ENCODE assay signal across 27 mouse cellular contexts in genomic region chr16:9527214-9527613, GRCm38 (mm10).
DNase-seq lines count a peak whose midpoint lies in the region; ATAC-seq and TF ChIP-seq lines count a peak whose summit lies in the region.
"Had no signal": no experiment of that assay in that cellular context is flagged by ENCODE, and none has a peak within 500 bp of the region (broad histone marks: within the 10 kb centered on the region; RNA-seq: fewer than 3 reads in every experiment).

No protein-coding gene starts in this region.

- H3K27me3 ChIP-seq in liver, adult 2 months (ENCODE audit: control insufficient read depth, insufficient read depth, low read length): no peaks in the 10 kb centered on the region
- H3K27me3 ChIP-seq in liver, embryonic 13.5 days: no peaks in the 10 kb centered on the region
- H3K27me3 ChIP-seq in liver, embryonic 16.5 days (ENCODE audit: control insufficient read depth, insufficient read depth, low read depth, low read length): no peaks in the 10 kb centered on the region
- H3K27me3 ChIP-seq in hindbrain, embryonic 12.5 days: peaks cover 28% of the 10 kb centered on the region
- H3K27me3 ChIP-seq: CH12.LX; embryonic facial prominence, embryonic 12.5 days; forebrain, embryonic 12.5 days; Patski had no signal

- H3K79me2 ChIP-seq in liver, adult 2 months (ENCODE audit: control insufficient read depth, insufficient read depth, low read length): no peaks in the 10 kb centered on the region

- WGBS in liver, adult 2 months: 13% methylated on average over 5 of the region's 5 CpGs
- 45% methylated on average over 5 of the region's 5 CpGs for WGBS in liver, embryonic 13.5 days (ENCODE audit: insufficient replicate concordance)
- 34% methylated on average over 5 of the region's 5 CpGs for WGBS in liver, embryonic 16.5 days (ENCODE audit: insufficient replicate concordance)
- 80% methylated on average over 5 of the region's 5 CpGs for WGBS in hindbrain, embryonic 12.5 days

- H3K4me3 ChIP-seq in liver, adult 2 months (ENCODE audit: insufficient read depth, low read depth, low read length): no peak overlapping the region
- H3K4me3 ChIP-seq in liver, embryonic 13.5 days (replicated peaks): no peak overlapping the region
- H3K4me3 ChIP-seq in liver, embryonic 16.5 days (ENCODE audit: low read depth, low read length): no peak overlapping the region
- H3K4me3 ChIP-seq in hindbrain, embryonic 12.5 days: no peak overlapping the region
- H3K4me3 ChIP-seq: embryonic facial prominence, embryonic 10.5 days; embryonic facial prominence, embryonic 12.5 days; erythroblast, embryonic 14.5 days; forebrain, embryonic 10.5 days; forebrain, embryonic 12.5 days had no signal

- peaks cover 9% of the 10 kb centered on the region for H3K4me1 ChIP-seq in liver, adult 2 months (ENCODE audit: control insufficient read depth, insufficient read depth, low read length)
- H3K4me1 ChIP-seq in liver, embryonic 13.5 days (replicated peaks): no peaks in the 10 kb centered on the region
- no peaks in the 10 kb centered on the region for H3K4me1 ChIP-seq in liver, embryonic 16.5 days (ENCODE audit: control insufficient read depth, low read depth, low read length)
- no peaks in the 10 kb centered on the region for H3K4me1 ChIP-seq in hindbrain, embryonic 12.5 days
- H3K4me1 ChIP-seq: embryonic facial prominence, embryonic 10.5 days; embryonic facial prominence, embryonic 12.5 days; forebrain, embryonic 10.5 days had no signal

- H3K36me3 ChIP-seq in liver, adult 2 months (ENCODE audit: control insufficient read depth, insufficient read depth, low read length): no peaks in the 10 kb centered on the region
- H3K36me3 ChIP-seq in liver, embryonic 13.5 days: no peaks in the 10 kb centered on the region
- no peaks in the 10 kb centered on the region for H3K36me3 ChIP-seq in liver, embryonic 16.5 days (ENCODE audit: control insufficient read depth, insufficient read depth)
- H3K36me3 ChIP-seq in hindbrain, embryonic 12.5 days: no peaks in the 10 kb centered on the region
- H3K36me3 ChIP-seq: embryonic facial prominence, embryonic 10.5 days; embryonic facial prominence, embryonic 12.5 days; forebrain, embryonic 10.5 days; forebrain, embryonic 12.5 days; G1E had no signal

- peak; percentile 97 for DNase-seq in liver, adult 2 months (ENCODE audit: extremely low read depth, low read depth, low spot score)
- DNase-seq in liver: no peak
- DNase-seq in liver, embryonic 13.5 days: no peak
- DNase-seq: adrenal gland, adult 8-10 months; adrenal gland, postnatal 14 days; adrenal gland, postnatal 36 days; B cell, adult 2 months; cerebellum, adult 11-12 months; cerebellum, adult 2 months; cerebellum, adult 9-10 months; cerebellum, postnatal 10 days; cerebellum, postnatal 25 days had no signal

- no peak overlapping the region for H3K4me2 ChIP-seq in liver, embryonic 13.5 days
- no peak overlapping the region for H3K4me2 ChIP-seq in liver, embryonic 16.5 days (ENCODE audit: low read depth, low read length)
- no peak overlapping the region for H3K4me2 ChIP-seq in hindbrain, embryonic 12.5 days (replicated peaks)
- H3K4me2 ChIP-seq: embryonic facial prominence, embryonic 12.5 days; forebrain, embryonic 12.5 days had no signal

- no peak for TF ChIP-seq CTCF in liver, adult 2 months (IDR thresholded peaks at IDR 0.05; ENCODE audit: low read depth, low read length)

- no peak overlapping the region for H3K27ac ChIP-seq in liver, adult 2 months (replicated peaks; ENCODE audit: insufficient read depth, low read depth, low read length)
- H3K27ac ChIP-seq in liver, embryonic 13.5 days: no peak overlapping the region
- H3K27ac ChIP-seq in liver, embryonic 16.5 days (ENCODE audit: low read length): no peak overlapping the region
- H3K27ac ChIP-seq in hindbrain, embryonic 12.5 days: no peak overlapping the region
- H3K27ac ChIP-seq: embryonic facial prominence, embryonic 10.5 days; embryonic facial prominence, embryonic 12.5 days; forebrain, embryonic 10.5 days; forebrain, embryonic 12.5 days had no signal

- ATAC-seq in liver, embryonic 13.5 days (ENCODE audit: low read depth): peak; percentile 57; the same call in 1 of the 2 replicates
- 0 out of 2 replicates have a peak, but pooled peaks have one; percentile 51 for ATAC-seq in liver, embryonic 16.5 days (ENCODE audit: low read depth)
- ATAC-seq in hindbrain, embryonic 12.5 days (ENCODE audit: low FRiP score): no peak
- ATAC-seq in erythroblast, adult 5-6 weeks (replicated peaks; ENCODE audit: low FRiP score, poor library complexity, severe bottlenecking): no peak
- ATAC-seq: activated CD4-positive, CD25-positive, alpha-beta regulatory T cell, adult 4 months; CD4-positive, CD25-positive, alpha-beta regulatory T cell, adult 4 months; forebrain, embryonic 14.5 days; forebrain, embryonic 16.5 days; Patski had no signal

- TF ChIP-seq POLR2A in liver, adult 2 months (IDR thresholded peaks at IDR 0.05; ENCODE audit: extremely low read depth, insufficient read depth, low read length): no peak

- H3K9ac ChIP-seq in liver, adult 2 months (ENCODE audit: low read depth, low read length): no peak overlapping the region
- H3K9ac ChIP-seq in liver, embryonic 13.5 days: no peak overlapping the region
- no peak overlapping the region for H3K9ac ChIP-seq in liver, embryonic 16.5 days (ENCODE audit: low read depth, low read length)
- no peak overlapping the region for H3K9ac ChIP-seq in hindbrain, embryonic 12.5 days
- H3K9ac ChIP-seq: embryonic facial prominence, embryonic 12.5 days; forebrain, embryonic 12.5 days had no signal

- H3K9me3 ChIP-seq in liver, embryonic 13.5 days (replicated peaks): no peaks in the 10 kb centered on the region
- no peaks in the 10 kb centered on the region for H3K9me3 ChIP-seq in liver, embryonic 16.5 days (replicated peaks; ENCODE audit: control insufficient read depth, low read length)
- H3K9me3 ChIP-seq in hindbrain, embryonic 12.5 days (replicated peaks): 0 out of 2 replicates have a peak, but pooled peaks cover 3% of the 10 kb centered on the region
- H3K9me3 ChIP-seq: embryonic facial prominence, embryonic 12.5 days; forebrain, embryonic 10.5 days; G1E had no signal

Comparison
In these comparisons a context has a peak if more than half of its experiments do, and no peak if none do; other contexts are left out.
1. ATAC-seq: peak in liver, embryonic 13.5 days (single experiment) and liver, embryonic 16.5 days (single experiment); none in hindbrain, embryonic 12.5 days (single experiment) and erythroblast, adult 5-6 weeks (single experiment).